Mouse (Mus musculus) heart, adult 9 months (tissue): ENCODE measurements around the gene Cox6b1.

Source experiments
- DNase-seq, 2 experiments: peaks; one replicate each; pipeline ENCODE4 v3.0.0; 2022; ENCODE audit warnings: low spot score in 2 of 2

The Cox6b1 gene

DNA sequence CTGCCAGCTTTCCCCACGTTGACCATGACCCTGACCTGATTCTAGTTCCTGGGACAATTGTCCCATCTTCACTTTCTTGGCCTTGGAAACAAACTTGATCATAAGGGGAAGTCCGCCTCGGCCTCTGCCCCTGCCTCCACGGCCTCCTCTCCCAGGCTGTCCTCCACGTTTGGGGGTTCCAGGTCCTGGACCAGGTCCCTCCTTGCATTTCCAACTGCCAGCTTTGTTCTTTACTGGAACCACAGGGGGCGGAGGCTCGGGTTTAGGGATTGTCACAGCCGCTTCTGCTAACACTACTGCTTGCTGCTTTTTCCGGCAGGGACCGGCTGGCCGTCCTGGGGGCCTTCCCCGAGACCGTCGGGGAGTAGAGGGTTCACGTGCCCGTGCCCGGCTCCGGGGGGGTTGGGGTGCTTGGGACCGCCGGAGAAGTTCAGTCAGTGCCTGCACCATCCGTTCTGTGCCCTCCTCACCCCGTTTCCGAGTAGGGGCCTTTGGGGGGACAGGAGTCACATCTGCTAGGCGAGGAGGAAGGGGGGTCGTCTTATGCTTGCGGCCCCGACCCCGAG, 39.4 kb downstream of the Cox6b1 start:
- no peak for DNase-seq

DNA sequence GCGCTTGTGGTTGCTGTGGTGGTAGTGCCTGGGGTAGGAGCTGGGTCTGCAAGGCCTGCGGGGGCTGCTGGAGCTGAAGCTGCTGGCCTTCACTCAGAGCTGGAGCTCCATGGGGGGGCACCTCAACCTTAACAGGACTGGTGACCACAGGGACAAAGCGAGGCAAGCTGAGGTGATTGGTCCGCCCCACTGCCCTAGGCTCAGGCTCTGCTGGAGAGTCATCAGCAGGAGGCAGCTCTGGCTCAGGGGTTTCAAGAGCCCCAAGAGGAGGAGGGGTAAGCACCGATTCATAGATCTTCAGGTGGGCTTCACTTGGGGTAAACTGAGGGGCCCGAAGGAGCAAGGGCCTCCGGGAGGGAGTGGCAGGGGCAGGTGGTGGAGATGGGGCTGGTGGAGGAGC, 40.8 kb downstream of the Cox6b1 start:
- no peak for DNase-seq

DNA sequence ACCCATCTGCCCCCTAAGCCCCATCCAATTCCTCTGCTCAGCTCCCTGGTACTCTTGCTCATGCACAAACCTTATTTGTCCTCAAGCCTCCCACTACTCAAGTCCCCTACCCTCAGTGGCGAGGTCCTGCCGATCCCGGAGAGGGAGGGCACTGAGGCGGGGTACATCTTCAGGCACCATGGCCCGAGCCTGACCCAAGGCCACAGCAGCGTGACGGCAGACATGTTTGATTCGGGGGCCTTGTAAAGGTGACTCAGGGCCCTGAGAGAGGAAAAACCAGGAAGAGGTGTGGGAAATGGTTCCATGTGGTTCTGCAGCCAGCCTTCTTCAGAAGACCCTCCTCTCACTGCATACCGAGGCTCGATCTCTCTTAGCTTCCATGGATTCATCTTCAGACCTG, 41.6 kb downstream of the Cox6b1 start:
- no peak for DNase-seq

DNA sequence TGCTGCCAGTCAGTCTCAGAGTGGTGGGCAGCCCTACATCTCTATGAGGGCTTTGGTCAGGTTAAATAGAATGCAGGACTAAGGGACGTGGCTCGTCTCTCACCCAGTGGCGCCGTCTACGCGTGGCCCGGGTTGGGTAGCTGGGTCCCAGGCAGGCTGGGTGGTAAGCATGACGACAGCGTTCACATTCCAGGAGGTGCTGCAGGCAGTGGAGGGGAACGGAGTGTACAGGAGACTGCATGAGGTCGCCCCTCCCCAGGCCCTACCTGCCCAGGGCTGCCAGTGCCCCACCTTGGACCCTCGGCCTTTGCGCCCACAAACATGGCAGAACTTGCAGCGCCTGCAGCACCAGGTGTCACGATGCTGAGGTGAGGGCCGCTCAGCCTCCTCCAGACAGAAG, 44.4 kb downstream of the Cox6b1 start:
- DNase-seq, result no peak

DNA sequence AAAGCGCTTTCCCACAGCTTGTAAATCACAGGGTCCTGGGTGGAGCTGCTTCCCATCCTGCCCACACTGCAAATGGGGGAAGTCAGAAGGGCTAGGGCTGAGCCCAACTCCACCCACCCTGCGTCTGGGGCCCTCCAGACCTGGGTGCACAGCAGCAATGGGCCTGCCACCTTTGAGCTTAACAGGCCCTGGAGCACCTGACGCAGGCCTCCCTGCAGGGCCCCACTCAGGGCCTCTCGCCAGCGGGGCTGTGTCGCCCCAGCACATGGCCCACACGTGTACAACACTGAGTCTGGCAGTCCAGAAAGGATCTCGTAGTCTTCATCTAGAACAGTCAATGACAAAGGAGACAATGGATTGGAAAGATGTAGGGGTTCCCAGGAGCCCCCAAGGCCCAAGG, 46.0 kb downstream of the Cox6b1 start:
- DNase-seq, result no peak

DNA sequence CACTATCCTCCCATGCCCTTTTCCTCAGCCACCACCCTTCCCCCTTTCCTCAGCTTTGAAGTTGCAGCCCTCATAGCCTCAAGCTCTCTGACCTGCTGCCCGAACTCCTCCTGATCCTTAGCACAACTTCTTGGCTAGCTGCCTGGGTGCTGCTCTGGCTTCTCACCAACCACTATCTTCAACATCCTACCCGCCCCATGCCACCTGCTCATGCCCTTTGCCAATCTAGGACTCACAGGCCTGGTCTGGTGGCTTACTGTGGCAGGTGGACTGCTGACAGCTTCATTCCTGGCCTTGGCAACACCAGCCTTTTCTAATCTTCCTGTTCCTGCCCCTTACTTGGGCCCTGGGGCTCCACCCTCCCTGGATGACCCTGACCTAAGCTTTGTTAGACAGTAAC, 53.0 kb downstream of the Cox6b1 start:
- DNase-seq, result peak; percentile 62 to 66

DNA sequence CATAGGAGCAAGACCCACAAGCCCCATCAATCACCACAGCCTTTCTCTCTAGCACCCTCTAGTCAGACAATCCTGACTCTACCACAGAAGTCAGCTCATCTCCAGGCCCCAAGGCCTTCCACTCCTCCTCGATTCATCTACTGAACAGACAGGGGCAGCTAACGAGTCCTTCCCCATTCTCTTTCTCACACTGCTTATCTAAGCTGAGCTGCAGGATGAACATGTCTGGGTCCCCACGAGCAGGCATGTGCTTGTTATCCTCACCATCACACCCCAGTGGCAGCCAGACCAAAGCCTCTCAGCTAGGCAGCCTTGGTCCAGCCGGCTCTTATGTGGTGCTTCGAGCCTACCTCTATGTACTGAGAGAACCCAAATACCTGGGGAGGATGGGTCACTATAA, 53.6 kb downstream of the Cox6b1 start:
- DNase-seq, result no peak

DNA sequence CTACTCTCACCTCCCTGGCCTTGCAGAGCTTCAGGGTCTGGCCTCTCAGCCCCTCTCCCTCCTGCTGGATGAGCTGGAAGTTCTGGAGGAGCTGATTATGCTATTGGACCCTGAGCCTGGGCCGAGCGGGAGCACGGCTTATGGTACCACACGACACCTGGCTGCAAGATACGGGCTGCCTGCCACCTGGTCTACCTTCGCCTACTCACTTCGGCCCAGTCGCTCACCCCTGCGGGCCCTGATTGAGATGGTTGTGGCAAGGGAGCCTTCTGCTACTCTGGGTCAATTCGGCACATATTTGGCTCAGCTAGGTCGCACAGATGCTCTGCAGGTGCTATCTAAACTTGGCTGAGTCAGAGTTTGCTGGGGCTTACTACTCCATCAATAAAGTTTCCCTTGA, 58.4 kb downstream of the Cox6b1 start:
- no peak for DNase-seq
